Mouse (Mus musculus) liver, embryonic 12.5 days (tissue): Measurements from ENCODE around the gene Kmt2a. TPM values are rescaled to one million over a fixed set of nuclear protein-coding genes. Genes with fewer than 3 reads are reported as not detected.

ENCODE experiments used
- ATAC-seq: fragments of 200-750 bp; cut with Nextera tagmentation; 2 replicates; pipeline ENCODE4 v1.8.0; 2017; ENCODE audit warnings: moderate number of reproducible peaks, mild to moderate bottlenecking, moderate library complexity
- H3K27ac ChIP-seq: fragments of 300-500 bp; sonication (generic); 2 replicates; pipeline ENCODE4 v1.5.1; 2016; ENCODE audit warnings: mild to moderate bottlenecking
- H3K27me3 ChIP-seq: fragments of 300-500 bp; sonication (generic); replicated peaks from 2 replicates; pipeline ENCODE4 v1.6.1; 2016; ENCODE audit warnings: mild to moderate bottlenecking, moderate library complexity
- H3K36me3 ChIP-seq: fragments of 300-500 bp; sonication (generic); 2 replicates; pipeline ENCODE4 v1.6.1; 2016; ENCODE audit warnings: mild to moderate bottlenecking, moderate library complexity
- H3K4me1 ChIP-seq: fragments of 300-500 bp; sonication (generic); 2 replicates; pipeline ENCODE4 v1.6.1; 2016
- H3K4me2 ChIP-seq: fragments of 300-500 bp; sonication (generic); 2 replicates; pipeline ENCODE4 v1.6.1; 2016; ENCODE audit warnings: mild to moderate bottlenecking, moderate library complexity
- H3K4me3 ChIP-seq: fragments of 300-500 bp; sonication (generic); 2 replicates; pipeline ENCODE4 v1.5.1; 2016; ENCODE audit warnings: mild to moderate bottlenecking, moderate library complexity
- H3K9ac ChIP-seq: fragments of 300-500 bp; sonication (generic); 2 replicates; pipeline ENCODE4 v1.6.1; 2016; ENCODE audit warnings: mild to moderate bottlenecking, moderate library complexity
- H3K9me3 ChIP-seq: fragments of 300-500 bp; sonication (generic); replicated peaks from 2 replicates; pipeline ENCODE4 v1.6.1; 2016; ENCODE audit warnings: mild to moderate bottlenecking, moderate library complexity
- WGBS: fragments of 180-500 bp; shearing (Covaris S2); methylation state at CpG from one replicate; pipeline ENCODE4 v1.1.7; 2016; ENCODE audit not compliant: insufficient replicate concordance; 5-methylcytosine and 5-hydroxymethylcytosine counted together
- polyA plus RNA-seq: library from polyadenylated mRNA; unstranded; fragments of >200 nt; fragmentation: Nextera tagmentation; extraction: Ambion mirVana; gene quantifications from 2 replicates; pipeline ENCODE4 v1.2.1, GENCODE M21; 2016

Gene Kmt2a
- polyA plus RNA-seq, 1 experiment from 2014 or later, result 8.4 TPM

DNA sequence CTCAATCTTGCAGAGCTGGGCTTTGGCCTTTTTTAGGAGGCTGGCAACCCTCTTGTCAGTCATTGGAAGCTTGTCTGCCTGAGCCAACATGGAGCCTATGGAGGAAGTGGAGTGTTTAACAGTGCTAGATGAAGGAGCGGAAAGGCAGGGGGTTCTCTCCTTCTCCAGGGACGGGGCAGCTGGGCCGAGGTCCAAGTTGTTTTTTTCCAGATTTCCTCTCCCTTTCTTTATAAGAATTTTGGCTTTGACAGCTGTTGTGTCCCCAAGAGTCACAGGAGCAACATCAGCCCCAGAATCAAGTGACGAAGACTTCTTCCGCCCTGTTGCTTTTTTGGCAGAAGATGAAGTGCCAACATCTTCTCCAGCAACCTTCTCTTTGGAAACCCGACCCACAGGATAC lies 33.6 kb downstream of the Kmt2a start:
- Histone ChIP-seq H3K4me3 (no peak overlapping the region), H3K27me3 (no peaks in the 10 kb centered on the region), H3K27ac (no peak overlapping the region), H3K9ac (no peak overlapping the region), H3K4me1 (no peaks in the 10 kb centered on the region), H3K9me3 (no peaks in the 10 kb centered on the region), H3K4me2 (no peak overlapping the region), H3K36me3 (peaks cover 93% of the 10 kb centered on the region)
- ATAC-seq, result no peak
- WGBS, result 90% methylated on average over 6 of the region's 6 CpGs

DNA sequence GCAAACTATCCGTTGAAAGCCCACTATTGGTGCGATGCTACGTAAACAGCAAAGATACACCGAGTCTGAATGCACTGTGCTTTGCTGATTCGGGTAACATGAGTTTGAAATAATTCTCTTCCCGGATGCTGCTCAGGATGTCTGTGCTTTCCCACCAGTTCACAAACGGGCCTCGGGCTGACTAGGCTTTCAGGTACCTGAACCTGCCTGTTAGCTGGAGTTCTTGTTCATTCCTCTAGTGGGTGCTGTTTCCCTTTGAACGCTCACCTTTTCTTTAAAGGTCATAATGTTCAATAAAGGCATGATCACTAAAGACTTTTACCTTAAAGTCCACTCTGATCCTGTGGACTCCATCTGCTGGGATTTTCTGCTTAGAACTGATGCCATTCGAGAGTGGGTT lies 39.9 kb downstream of the Kmt2a start:
- no peak overlapping the region for H3K4me2 ChIP-seq
- no peaks in the 10 kb centered on the region for H3K9me3 ChIP-seq
- peaks cover 91% of the 10 kb centered on the region for H3K36me3 ChIP-seq
- no peak for ATAC-seq
- no peak overlapping the region for H3K9ac ChIP-seq
- H3K27me3 ChIP-seq, result no peaks in the 10 kb centered on the region
- H3K4me3 ChIP-seq, result no peak overlapping the region
- no peaks in the 10 kb centered on the region for H3K4me1 ChIP-seq
- no peak overlapping the region for H3K27ac ChIP-seq
- 87% methylated on average over 10 of the region's 10 CpGs for WGBS

DNA sequence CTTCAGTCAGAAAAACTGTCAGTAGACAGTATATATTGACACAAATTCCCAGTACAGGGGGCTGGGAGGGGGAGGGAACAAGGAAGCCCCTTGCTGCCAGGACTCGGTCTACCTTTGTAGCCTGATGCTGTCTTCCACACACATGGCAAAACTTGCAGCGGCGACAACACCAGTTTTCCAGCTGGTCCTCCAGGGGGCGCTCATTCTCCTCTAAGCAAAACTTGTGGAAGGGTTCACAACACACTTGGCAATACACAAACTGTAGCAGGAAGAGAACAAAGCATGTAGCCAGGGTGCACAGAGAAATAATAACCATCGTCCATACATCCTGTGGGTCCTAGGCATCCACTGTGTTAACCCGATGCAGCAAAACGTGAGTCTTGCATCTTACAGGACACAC lies 44.7 kb downstream of the Kmt2a start:
- H3K36me3 ChIP-seq, result peaks cover 90% of the 10 kb centered on the region
- no peak overlapping the region for H3K4me2 ChIP-seq
- no peak overlapping the region for H3K27ac ChIP-seq
- H3K4me1 ChIP-seq, result no peaks in the 10 kb centered on the region
- H3K27me3 ChIP-seq, result no peaks in the 10 kb centered on the region
- no peaks in the 10 kb centered on the region for H3K9me3 ChIP-seq
- WGBS, result 52% methylated on average over 7 of the region's 7 CpGs
- H3K4me3 ChIP-seq, result no peak overlapping the region
- ATAC-seq, result no peak
- no peak overlapping the region for H3K9ac ChIP-seq

- H3K9ac ChIP-seq, result no peak overlapping the region
- no peak overlapping the region for H3K4me2 ChIP-seq
- 88% methylated on average over 4 of the region's 4 CpGs for WGBS
- no peak overlapping the region for H3K27ac ChIP-seq
- ATAC-seq, result no peak
- H3K27me3 ChIP-seq, result no peaks in the 10 kb centered on the region
- peaks cover 92% of the 10 kb centered on the region for H3K36me3 ChIP-seq
- no peaks in the 10 kb centered on the region for H3K4me1 ChIP-seq
- no peaks in the 10 kb centered on the region for H3K9me3 ChIP-seq
- H3K4me3 ChIP-seq, result no peak overlapping the region
Measured at GRCm38 (mm10) chr9:44832356-44832755, 48.7 kb downstream of the Kmt2a start.

DNA sequence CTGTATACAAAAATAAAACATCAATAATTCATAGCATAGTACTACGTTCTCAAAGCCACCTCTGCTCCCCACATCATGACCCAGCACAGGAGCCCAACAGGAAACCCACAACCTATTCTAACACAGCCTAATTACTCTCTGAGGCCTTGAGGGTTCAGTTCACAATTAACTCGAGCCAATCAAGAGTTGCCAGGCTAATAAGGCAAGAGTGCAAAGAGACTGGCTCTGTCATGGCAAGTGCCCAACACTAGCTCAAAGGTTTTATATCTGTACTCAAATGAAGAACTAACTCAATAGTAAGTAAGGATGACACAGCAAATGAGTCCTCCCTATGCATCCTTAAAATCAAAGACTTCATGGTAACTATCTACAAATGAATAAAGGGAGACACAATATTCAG lies 50.6 kb downstream of the Kmt2a start:
- Histone ChIP-seq H3K27ac (no peak overlapping the region), H3K9me3 (no peaks in the 10 kb centered on the region), H3K9ac (no peak overlapping the region), H3K36me3 (peaks cover 98% of the 10 kb centered on the region), H3K27me3 (no peaks in the 10 kb centered on the region), H3K4me2 (no peak overlapping the region), H3K4me1 (no peaks in the 10 kb centered on the region), H3K4me3 (no peak overlapping the region)
- no peak for ATAC-seq
- 76% methylated on average over 2 of the region's 2 CpGs for WGBS

DNA sequence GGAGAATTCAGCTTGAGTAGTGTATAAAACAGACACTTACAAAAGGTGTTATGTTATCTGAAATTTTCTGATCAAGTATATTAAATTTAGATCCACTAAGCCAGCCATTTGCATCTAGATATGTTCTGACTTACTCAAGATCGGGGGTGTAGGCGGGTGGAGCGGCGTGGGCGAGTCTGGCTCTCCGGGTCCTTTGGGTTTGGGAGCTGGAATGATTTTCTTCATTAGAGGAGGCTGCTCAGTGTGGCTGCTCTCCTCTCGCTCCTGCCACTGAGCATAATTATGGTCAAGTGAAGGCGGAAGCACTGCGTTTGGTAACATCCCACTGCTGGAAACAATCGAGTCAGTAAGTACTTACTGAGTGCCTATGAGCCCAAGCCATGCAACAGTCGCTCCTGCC lies 52.2 kb downstream of the Kmt2a start:
- Histone ChIP-seq H3K4me3 (no peak overlapping the region), H3K36me3 (peaks cover 98% of the 10 kb centered on the region), H3K4me2 (no peak overlapping the region), H3K27ac (no peak overlapping the region), H3K27me3 (no peaks in the 10 kb centered on the region), H3K4me1 (no peaks in the 10 kb centered on the region), H3K9me3 (no peaks in the 10 kb centered on the region), H3K9ac (no peak overlapping the region)
- no peak for ATAC-seq
- WGBS, result 88% methylated on average over 11 of the region's 11 CpGs

DNA sequence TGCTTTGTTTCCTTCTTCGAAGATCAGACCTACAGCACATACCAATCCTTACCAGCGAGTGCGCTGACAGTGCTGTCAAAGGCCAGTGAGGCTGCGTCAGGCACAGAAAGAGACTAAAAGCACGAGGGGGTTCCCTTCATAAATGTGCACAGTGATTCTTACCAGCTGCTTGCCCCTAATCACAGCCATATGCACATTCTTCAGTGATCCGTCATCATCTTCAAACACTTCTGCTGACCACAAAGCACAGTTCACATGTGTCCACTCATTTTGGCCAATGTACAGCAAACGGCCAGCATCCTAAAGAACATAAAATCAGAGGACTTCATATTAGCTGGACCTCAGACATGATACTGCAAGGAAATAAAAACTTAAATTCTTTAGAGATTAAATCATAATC lies 54.4 kb downstream of the Kmt2a start:
- Histone ChIP-seq H3K4me3 (no peak overlapping the region), H3K36me3 (peaks cover 98% of the 10 kb centered on the region), H3K9ac (no peak overlapping the region), H3K4me1 (no peaks in the 10 kb centered on the region), H3K4me2 (no peak overlapping the region), H3K9me3 (no peaks in the 10 kb centered on the region), H3K27me3 (no peaks in the 10 kb centered on the region), H3K27ac (no peak overlapping the region)
- no peak for ATAC-seq
- WGBS, result 87% methylated on average over 7 of the region's 7 CpGs

- Histone ChIP-seq H3K27ac (no peak overlapping the region), H3K9ac (no peak overlapping the region), H3K9me3 (no peaks in the 10 kb centered on the region), H3K27me3 (no peaks in the 10 kb centered on the region), H3K4me2 (no peak overlapping the region), H3K36me3 (peaks cover 100% of the 10 kb centered on the region), H3K4me3 (no peak overlapping the region), H3K4me1 (no peaks in the 10 kb centered on the region)
- ATAC-seq, result no peak
- WGBS, result 80% methylated on average over 15 of the region's 15 CpGs
Measured at GRCm38 (mm10) chr9:44819920-44820827, 60.9 kb downstream of the Kmt2a start.

DNA sequence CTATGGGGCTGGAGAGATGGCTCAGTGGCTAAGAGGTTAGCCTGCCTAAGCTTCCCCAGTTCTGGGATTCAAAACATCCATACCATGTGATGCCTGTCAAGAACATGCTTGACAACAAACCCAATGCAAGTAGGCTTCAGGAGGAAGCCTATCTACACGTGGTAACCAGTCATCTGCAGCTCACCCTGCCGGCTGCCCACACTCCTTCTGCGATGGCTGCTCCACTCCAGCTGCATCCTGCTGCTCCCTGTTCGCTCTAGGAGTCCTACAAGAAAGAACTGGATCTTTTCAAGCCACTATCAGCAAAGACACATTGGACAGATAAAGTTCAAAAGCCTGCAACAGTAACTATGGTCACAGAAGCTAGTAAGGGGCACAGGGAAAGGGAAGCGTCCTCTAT lies 63.6 kb downstream of the Kmt2a start:
- Histone ChIP-seq H3K9me3 (no peaks in the 10 kb centered on the region), H3K9ac (no peak overlapping the region), H3K36me3 (peaks cover 100% of the 10 kb centered on the region), H3K4me1 (no peaks in the 10 kb centered on the region), H3K27me3 (no peaks in the 10 kb centered on the region), H3K27ac (no peak overlapping the region), H3K4me3 (no peak overlapping the region), H3K4me2 (no peak overlapping the region)
- ATAC-seq, result no peak
- 70% methylated on average over 5 of the region's 5 CpGs for WGBS

GRCm38 (mm10) chr9:44814179-44814578 lies 66.9 kb downstream of the Kmt2a start:
- Histone ChIP-seq H3K36me3 (peaks cover 99% of the 10 kb centered on the region), H3K27ac (no peak overlapping the region), H3K4me2 (no peak overlapping the region), H3K9ac (no peak overlapping the region), H3K9me3 (no peaks in the 10 kb centered on the region), H3K4me1 (no peaks in the 10 kb centered on the region), H3K4me3 (no peak overlapping the region), H3K27me3 (no peaks in the 10 kb centered on the region)
- no peak for ATAC-seq
- 82% methylated on average over 8 of the region's 8 CpGs for WGBS

- Histone ChIP-seq H3K9ac (no peak overlapping the region), H3K27me3 (no peaks in the 10 kb centered on the region), H3K4me1 (no peaks in the 10 kb centered on the region), H3K9me3 (no peaks in the 10 kb centered on the region), H3K4me2 (no peak overlapping the region), H3K4me3 (no peak overlapping the region), H3K27ac (no peak overlapping the region), H3K36me3 (peaks cover 98% of the 10 kb centered on the region)
- 80% methylated on average over 10 of the region's 10 CpGs for WGBS
- no peak for ATAC-seq
Measured at GRCm38 (mm10) chr9:44810316-44810715, 70.8 kb downstream of the Kmt2a start.

- Histone ChIP-seq H3K4me1 (no peaks in the 10 kb centered on the region), H3K27me3 (no peaks in the 10 kb centered on the region), H3K9ac (no peak overlapping the region), H3K4me3 (no peak overlapping the region), H3K9me3 (no peaks in the 10 kb centered on the region), H3K4me2 (no peak overlapping the region), H3K36me3 (peaks cover 80% of the 10 kb centered on the region), H3K27ac (no peak overlapping the region)
- ATAC-seq, result no peak
- 91% methylated on average over 10 of the region's 10 CpGs for WGBS
Measured at GRCm38 (mm10) chr9:44807778-44808177, 73.3 kb downstream of the Kmt2a start.

GRCm38 (mm10) chr9:44807141-44807540 lies 74.0 kb downstream of the Kmt2a start:
- H3K36me3 ChIP-seq, result peaks cover 74% of the 10 kb centered on the region
- 76% methylated on average over 5 of the region's 5 CpGs for WGBS
- no peak overlapping the region for H3K4me3 ChIP-seq
- no peaks in the 10 kb centered on the region for H3K4me1 ChIP-seq
- no peak overlapping the region for H3K9ac ChIP-seq
- no peak for ATAC-seq
- peaks cover 2% of the 10 kb centered on the region; the same call in 1 of the 2 replicates for H3K27me3 ChIP-seq
- no peaks in the 10 kb centered on the region for H3K9me3 ChIP-seq
- no peak overlapping the region for H3K4me2 ChIP-seq
- no peak overlapping the region for H3K27ac ChIP-seq
